Mouse (Mus musculus): ENCODE data around the gene Robo3.

The Robo3 gene

DNA sequence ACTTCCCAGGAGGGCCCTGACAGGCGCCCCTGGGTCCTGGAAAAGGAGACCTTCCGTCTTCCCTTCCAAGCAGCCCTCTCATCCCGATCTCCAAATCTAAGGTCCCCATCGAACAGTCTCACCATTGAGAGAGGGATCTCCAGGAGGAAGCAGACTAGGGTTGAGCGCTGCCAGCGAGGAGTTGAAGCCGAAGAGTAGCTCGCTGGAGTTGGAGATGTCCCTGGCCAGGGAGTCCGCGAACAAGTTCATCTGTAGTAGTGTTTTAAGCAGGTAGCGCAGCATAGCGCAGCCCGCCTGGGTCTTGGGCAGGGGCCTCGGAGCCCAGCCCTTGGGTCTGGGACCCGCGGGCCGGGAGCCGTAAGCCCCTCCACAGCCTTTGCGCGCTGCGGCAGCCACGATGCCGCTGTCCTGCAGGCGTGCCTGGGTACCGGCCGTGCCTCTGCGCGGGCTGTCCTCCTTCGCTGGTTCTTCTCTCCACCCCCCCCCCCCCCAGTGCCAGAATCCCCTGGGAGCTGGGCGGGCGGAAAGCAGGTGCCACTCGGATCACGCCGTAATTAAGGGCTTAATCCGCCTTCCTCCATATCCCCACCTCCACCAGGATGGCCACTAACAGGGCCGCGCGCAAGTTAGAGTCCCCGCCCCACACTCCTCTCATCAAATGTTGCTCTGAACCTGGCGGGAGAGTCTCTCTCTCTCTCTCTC, at the start of gene Robo3:
TSS of gene Robo3 (minus strand) at position 527 of the 702 bp plus-strand sequence.
- in situ Hi-C loops (cut with MboI, MseI) = no loop called here

DNA sequence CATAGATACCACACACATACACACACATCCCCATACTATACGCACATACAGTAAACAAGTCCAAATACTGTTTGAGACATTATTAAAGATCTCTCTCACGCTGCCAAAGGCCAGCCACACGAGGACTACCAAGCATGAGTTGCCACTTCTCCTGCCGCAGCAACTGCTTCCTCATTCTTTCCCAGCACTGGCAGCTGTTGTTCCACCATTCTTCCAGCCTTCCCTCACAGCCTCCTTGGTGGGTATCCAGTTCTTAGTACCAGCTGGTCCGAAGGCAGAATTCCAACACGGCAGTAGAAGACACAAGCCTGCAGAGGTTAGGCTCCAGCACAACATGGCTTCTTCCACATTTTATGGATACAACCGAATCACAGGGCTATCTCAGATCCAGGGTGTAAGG, 41.9 kb upstream of the Robo3 start:
- in situ Hi-C loops (cut with MboI, MseI) = no loop called here

DNA sequence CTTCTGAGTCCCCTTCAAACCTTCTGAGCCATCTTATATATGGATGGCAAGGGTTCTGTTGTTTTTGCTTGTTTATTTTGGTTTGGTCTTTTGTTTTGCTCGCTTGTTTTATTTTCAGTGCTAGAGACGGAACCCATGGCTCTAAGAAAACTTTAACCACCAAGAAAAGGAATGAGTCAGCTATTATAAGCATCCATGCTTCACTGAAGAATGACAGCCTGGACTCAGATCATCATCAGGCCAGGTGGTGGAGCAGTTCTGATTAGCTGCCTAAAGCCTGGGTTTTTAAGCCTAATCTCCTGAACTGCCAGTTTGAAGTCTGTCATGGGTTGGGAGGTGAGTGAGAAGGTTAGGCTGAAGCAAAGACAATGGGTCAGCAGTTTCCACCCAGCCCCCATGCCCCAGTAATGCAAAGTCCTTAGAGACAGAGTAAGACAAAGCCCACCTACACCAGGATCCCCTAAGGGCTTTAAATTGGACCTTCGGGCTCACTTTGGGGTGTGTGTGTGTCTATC, 40.6 kb upstream of the Robo3 start:
- in situ Hi-C loops (cut with MboI, MseI) = no loop called here

DNA sequence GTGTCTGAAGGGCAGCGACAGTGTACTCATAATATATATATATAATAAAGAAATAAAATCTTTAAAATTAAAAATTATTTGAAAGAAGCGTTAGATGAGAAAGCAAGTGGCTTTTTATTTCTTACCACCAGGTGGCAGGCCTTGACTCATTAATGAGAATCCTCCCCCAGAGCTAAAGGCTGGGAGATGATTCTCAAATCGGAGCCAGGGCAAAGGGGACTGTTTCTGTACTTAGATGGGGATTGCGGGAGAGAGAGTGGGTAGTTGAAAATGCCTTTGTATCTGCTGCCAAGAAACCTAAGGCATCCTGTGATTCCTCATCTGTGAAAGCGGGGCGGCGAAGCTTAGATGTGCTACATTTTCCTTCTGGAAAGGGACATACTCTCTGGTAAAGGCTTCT, 29.7 kb upstream of the Robo3 start:
- in situ Hi-C loops (cut with MboI, MseI) = loop anchor here (5.0 kb wide), 2 partner anchors 35 to 155 kb away; no protein-coding TSS in a partner anchor

GRCm38 (mm10) chr9:37461571-37461970, 28.5 kb upstream of the Robo3 start:
- in situ Hi-C loops (cut with MboI, MseI) = loop anchor here (5.0 kb wide), 2 partner anchors 34 to 156 kb away; no protein-coding TSS in a partner anchor

- in situ Hi-C loops (cut with MboI, MseI) = loop anchor here (5.0 kb wide), 2 partner anchors 34 to 156 kb away; no protein-coding TSS in a partner anchor
These were observed 27.9 kb upstream of the Robo3 start for GRCm38 (mm10) chr9:37460961-37461340.

- in situ Hi-C loops (cut with MboI, MseI) = loop anchor here (5.0 kb wide), 2 partner anchors 33 to 157 kb away; no protein-coding TSS in a partner anchor
These were observed 27.3 kb upstream of the Robo3 start for GRCm38 (mm10) chr9:37460043-37460960.

- in situ Hi-C loops (cut with MboI, MseI) = loop anchor here (5.0 kb wide), 2 partner anchors 32 to 158 kb away; no protein-coding TSS in a partner anchor
These were observed 26.6 kb upstream of the Robo3 start for GRCm38 (mm10) chr9:37459665-37460042.

- in situ Hi-C loops (cut with MboI, MseI) = no loop called here
These were observed 24.1 kb upstream of the Robo3 start for GRCm38 (mm10) chr9:37457151-37457550.

DNA sequence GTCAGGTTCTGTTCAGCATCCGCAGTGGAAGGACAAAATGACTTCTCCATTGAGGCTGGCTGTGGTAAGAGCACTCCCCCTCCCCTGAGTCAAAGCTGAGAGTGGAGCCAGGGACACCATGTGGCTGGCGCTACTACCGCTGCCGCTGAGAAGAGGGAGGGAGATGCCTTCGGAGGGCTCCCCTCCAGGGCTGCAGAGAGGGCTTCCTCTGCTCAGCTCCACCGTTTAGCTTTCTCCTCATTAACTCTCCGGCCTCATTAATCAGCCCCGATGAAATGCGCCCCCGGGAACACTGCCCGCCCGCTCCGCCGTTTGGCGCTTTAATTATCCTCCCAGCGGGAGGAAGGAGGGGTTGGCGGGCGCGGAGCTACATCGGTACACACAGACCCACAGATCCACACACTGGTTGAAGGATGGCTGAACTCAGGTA, 23.4 kb upstream of the Robo3 start:
- in situ Hi-C loops (cut with MboI, MseI) = no loop called here

- in situ Hi-C loops (cut with MboI, MseI) = no loop called here
These were observed 22.8 kb upstream of the Robo3 start for GRCm38 (mm10) chr9:37455868-37456267.

DNA sequence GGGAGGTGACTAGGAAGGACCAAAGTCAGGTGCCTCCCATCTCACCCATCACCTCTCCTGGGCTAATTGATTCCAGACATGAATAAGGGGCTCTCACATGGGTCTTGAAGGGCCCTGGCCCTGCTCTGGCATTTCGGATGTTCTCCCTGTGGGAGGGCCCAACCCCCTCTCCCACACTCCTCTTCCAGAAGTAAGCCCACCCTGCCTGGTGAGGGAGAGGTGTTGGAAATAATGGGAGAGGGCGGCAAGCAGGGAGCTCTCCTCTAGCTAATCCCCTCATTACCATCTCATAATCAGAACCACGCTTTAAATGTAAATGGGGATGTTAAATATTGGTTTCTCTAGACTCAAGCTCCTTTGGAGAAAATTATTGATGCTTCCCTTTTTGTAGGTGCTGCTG, 21.9 kb upstream of the Robo3 start:
- in situ Hi-C loops (cut with MboI, MseI) = no loop called here

DNA sequence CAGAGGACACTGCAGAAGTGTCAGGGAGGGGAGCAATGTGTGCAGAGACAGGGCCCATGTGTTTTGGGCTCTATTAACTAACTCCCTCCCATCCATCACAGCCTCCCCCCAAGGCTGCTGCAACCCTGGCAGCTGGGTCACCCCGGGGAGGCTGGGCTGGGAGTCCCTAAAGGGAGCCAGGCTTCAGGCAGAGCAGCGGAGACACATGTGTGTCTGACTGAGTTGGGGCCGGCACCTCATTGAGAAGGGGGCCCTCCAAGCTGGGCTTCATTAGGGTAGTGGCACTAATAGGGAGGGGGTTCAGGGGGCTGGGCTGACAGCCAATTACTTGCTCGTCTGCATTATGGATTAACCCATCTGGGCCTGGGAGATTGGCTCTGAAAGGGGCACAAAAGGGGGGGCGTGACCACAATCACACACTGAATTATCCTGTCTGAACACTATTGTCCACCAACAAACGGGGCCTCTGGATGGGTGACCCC, 21.0 kb upstream of the Robo3 start:
- in situ Hi-C loops (cut with MboI, MseI) = no loop called here

- in situ Hi-C loops (cut with MboI, MseI) = no loop called here
These were observed 20.3 kb upstream of the Robo3 start for GRCm38 (mm10) chr9:37453328-37453727.

DNA sequence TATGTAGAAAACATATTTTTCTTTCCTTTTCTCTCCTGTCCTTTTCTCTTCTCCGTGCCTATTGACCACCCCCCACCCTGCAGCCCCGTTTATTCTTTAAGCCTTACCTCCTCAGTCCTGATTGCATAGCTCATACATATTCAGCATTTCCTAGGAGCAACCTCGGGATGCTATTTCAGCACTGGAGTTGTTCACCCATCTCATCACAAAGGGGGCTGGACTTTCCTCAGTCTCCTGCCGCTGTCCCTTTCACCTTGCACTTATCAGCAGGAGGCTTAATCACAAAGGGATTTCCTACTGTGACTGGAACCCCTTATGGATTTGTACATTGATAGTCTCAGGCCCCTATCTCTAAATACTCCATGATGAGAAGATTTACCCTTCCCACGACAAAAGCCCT, 19.4 kb upstream of the Robo3 start:
- in situ Hi-C loops (cut with MboI, MseI) = no loop called here

- in situ Hi-C loops (cut with MboI, MseI) = no loop called here
These were observed 5.0 kb upstream of the Robo3 start for GRCm38 (mm10) chr9:37437772-37438735.

DNA sequence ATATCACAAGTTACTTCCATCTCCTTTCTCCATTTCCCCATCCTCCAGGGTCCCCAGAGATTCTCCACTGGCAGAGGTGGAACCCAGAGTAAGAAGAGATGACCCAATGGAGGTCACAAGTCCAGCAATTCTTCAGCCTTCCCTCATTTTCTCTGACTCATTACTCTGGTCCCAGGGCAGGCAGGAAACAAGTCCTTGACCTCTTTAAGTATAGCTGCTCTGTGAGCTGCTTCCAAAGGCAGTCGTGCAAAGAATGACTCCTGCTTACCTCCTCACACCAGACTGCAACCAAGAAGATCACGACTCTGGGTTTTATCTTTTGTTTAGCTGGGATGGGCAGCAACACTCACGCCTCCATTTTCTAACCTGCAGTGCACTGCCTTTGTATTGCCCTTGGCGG, 2.6 kb upstream of the Robo3 start:
- in situ Hi-C loops (cut with MboI, MseI) = no loop called here

- in situ Hi-C loops (cut with MboI, MseI) = no loop called here
These were observed 1.9 kb upstream of the Robo3 start for GRCm38 (mm10) chr9:37434932-37435331.

DNA sequence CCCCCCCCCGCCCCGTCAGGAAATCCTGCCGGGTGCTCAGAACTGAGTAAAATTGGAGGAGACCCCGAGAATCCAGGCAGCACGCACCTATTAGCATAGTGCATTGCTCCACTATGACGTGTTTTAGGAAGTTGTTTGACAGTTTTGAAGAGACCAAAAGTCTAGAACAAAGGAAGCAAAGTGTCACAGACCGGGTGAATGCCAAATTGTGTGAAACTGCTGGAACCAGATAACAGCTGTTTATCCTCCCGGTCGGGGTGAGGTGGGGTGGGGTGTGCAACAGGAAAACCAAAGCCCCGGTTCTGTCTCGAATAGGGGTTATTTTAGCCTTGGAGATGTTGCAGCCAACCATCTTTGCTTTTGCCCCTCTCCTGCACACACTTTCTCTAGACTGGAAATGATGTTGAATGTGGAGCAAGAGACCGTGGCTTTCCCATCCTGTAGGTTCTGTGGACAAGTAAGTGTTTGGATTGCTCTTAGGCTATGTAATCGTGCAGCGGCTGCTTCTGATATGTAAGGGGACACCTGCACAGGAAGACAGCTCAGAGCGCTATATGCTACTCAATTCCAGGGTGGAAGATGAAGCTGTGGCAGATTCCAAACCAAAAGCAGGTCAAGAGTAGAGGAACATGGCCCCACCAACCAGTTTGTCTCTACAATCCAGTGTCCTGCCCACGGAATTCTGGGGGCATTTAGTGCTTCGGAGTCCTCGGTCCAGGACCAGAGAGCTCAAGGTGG, 946 bp upstream of the Robo3 start:
- in situ Hi-C loops (cut with MboI, MseI) = no loop called here

DNA sequence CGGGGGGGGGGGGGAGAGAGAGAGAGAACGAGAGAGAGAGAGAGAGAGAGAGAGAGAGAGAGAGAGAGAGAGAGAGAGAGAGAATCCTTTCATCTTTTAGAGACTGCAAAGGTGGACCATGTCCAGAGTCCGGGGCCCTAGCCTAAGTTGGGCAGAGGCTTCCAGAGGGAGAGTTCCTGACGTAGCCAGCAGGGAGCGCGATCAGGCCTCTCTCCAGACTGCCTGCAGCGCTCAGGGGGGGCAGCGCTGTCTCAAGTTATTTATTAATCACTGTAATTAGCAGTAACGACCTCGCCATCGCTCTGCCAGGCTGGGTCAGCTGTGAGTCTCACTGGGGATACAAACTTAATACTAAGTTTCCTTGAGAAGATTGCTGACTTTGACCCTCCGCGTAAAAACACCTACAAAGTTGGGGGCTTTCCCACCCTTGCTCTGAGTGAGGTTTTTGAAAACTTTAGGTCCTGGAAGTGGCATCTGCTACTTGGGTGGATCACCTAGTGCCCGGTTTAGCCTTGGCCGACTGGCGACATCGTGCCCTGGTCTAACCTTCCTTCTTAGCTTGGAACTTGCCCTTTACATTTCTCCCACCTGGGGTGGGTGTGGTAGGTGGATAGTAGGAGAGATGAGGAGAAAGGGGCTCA, 900 bp downstream of the Robo3 start:
- in situ Hi-C loops (cut with MboI, MseI) = no loop called here

Data from T-helper 2 cell (primary cell).